Mouse (Mus musculus): Measurements from ENCODE around the gene Impg1. TPM values are rescaled to one million over a fixed set of nuclear protein-coding genes. Genes with fewer than 3 reads are reported as not detected.

The Impg1 gene
- polyA plus RNA-seq, 1 experiment from 2014 or later = not detected

DNA sequence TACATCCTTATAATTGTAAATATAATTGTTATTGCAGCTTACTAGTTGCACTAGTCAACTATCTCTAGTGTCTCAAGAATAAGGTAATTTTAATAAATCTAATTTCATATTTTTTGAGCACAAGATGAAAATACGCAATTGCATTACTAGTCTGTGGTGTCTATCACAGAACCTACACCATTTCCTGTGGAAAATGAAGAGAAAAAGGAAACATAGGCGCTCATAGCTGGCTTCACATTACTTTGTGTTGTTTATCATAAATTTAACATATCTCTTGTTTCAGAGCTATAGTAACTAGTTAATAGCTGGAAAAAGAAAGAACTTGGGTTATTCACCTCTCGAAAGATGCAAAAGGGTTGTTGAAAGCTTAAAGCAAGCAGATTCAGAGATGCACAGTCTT, 182.9 kb downstream of the Impg1 start:
- no peak overlapping the region for H3K4me2 ChIP-seq (replicated peaks; ENCODE audit: low read depth, low read length)
- no peak overlapping the region for H3K27ac ChIP-seq (ENCODE audit: low read depth, low read length)
- no peaks in the 10 kb centered on the region for H3K4me1 ChIP-seq (replicated peaks; ENCODE audit: control insufficient read depth, insufficient read depth, low read length)
- 87% methylated on average over 3 of the region's 3 CpGs for WGBS
- no peaks in the 10 kb centered on the region for H3K9me3 ChIP-seq (ENCODE audit: control insufficient read depth, low read length)
- no peak for DNase-seq (ENCODE audit: low spot score)
- H3K9ac ChIP-seq (ENCODE audit: low read depth, low read length) = no peak overlapping the region
- no peaks in the 10 kb centered on the region for H3K36me3 ChIP-seq (ENCODE audit: control insufficient read depth, insufficient read depth, low read length)
- H3K4me3 ChIP-seq (ENCODE audit: low read depth, low read length) = no peak overlapping the region
- no peak for ATAC-seq (ENCODE audit: low FRiP score)
- no peaks in the 10 kb centered on the region for H3K27me3 ChIP-seq (ENCODE audit: control insufficient read depth, insufficient read depth, low read length)

DNA sequence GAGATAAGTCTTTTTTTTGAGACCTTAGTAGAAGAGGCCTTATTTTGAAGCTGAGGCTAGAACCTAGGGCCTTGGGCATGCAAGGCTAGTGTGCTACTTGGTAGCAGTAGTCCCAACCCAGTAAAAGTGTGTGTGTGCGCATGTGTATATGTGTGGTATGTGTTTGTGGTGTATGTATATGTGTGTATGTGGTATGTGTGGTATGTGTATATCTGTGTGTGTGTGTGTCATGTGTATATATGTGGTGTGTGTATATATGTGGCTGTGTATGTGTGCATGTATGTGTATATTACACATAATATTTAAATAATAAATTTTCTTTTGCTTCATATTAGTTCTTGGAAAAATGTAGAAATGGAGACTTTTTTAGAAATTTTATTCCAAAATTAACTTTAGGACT, 184.6 kb downstream of the Impg1 start:
- Histone ChIP-seq H3K9me3 (ENCODE audit: control insufficient read depth, low read length) (no peaks in the 10 kb centered on the region), H3K9ac (ENCODE audit: low read depth, low read length) (no peak overlapping the region), H3K4me3 (ENCODE audit: low read depth, low read length) (no peak overlapping the region), H3K4me1 (replicated peaks; ENCODE audit: control insufficient read depth, insufficient read depth, low read length) (no peaks in the 10 kb centered on the region), H3K27me3 (ENCODE audit: control insufficient read depth, insufficient read depth, low read length) (no peaks in the 10 kb centered on the region), H3K36me3 (ENCODE audit: control insufficient read depth, insufficient read depth, low read length) (no peaks in the 10 kb centered on the region), H3K4me2 (replicated peaks; ENCODE audit: low read depth, low read length) (no peak overlapping the region), H3K27ac (ENCODE audit: low read depth, low read length) (no peak overlapping the region)
- ATAC-seq (ENCODE audit: low FRiP score) (no peak), DNase-seq (ENCODE audit: low spot score) (no peak)
- WGBS = 100% methylated on average over 1 of the region's 1 CpGs

DNA sequence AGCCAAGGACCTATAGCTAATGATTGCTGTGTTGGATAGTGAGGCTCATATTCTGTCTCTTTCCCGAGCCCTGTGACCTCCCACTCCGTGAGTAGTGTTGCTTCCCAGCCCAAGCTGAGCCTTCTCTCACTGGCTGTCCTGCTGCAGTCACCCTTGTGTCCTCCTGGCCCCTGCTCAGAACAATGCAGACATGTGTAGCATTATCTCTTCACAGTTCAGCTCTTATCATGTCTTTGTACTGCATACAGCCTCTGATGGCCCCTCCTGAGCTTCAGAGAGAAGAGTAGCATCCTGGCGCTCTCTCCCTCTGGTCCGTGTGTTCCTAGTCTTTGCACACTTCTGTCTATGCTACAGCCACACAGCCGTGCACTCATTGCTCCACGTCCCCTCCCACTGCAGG, 187.5 kb downstream of the Impg1 start:
- H3K4me3 ChIP-seq (ENCODE audit: low read depth, low read length) = no peak overlapping the region
- no peak overlapping the region for H3K27ac ChIP-seq (ENCODE audit: low read depth, low read length)
- no peaks in the 10 kb centered on the region for H3K36me3 ChIP-seq (ENCODE audit: control insufficient read depth, insufficient read depth, low read length)
- H3K4me2 ChIP-seq (replicated peaks; ENCODE audit: low read depth, low read length) = no peak overlapping the region
- DNase-seq (ENCODE audit: low spot score) (no peak), ATAC-seq (ENCODE audit: low FRiP score) (no peak)
- no peak overlapping the region for H3K9ac ChIP-seq (ENCODE audit: low read depth, low read length)
- H3K27me3 ChIP-seq (ENCODE audit: control insufficient read depth, insufficient read depth, low read length) = no peaks in the 10 kb centered on the region
- 68% methylated on average over 6 of the region's 6 CpGs for WGBS
- H3K4me1 ChIP-seq (replicated peaks; ENCODE audit: control insufficient read depth, insufficient read depth, low read length) = no peaks in the 10 kb centered on the region
- no peaks in the 10 kb centered on the region for H3K9me3 ChIP-seq (ENCODE audit: control insufficient read depth, low read length)

DNA sequence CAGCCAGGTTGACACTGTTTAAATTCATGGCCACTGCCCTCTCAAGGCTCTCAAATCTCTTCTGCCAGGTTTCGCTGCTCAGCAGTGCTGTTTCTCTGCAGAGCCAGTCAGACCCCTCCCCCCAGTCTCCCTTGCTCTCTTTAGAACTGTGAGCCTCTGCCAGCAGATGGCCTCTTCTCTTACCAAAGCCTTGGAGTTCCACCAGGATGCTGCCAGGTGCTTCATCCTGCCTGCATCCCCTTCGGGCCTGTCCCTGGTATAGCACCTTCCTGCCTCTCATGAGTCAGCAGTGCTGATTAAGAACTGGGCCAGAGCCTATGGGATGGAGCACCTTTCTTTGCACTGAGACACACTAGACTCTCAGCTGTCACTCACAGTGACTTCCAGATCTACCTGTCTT, 188.1 kb downstream of the Impg1 start:
- DNase-seq (ENCODE audit: low spot score) = peak; percentile 8
- no peak for ATAC-seq (ENCODE audit: low FRiP score)
- Histone ChIP-seq H3K9ac (ENCODE audit: low read depth, low read length) (no peak overlapping the region; the same call in 1 of the 2 replicates), H3K4me1 (replicated peaks; ENCODE audit: control insufficient read depth, insufficient read depth, low read length) (no peaks in the 10 kb centered on the region), H3K36me3 (ENCODE audit: control insufficient read depth, insufficient read depth, low read length) (no peaks in the 10 kb centered on the region), H3K27ac (ENCODE audit: low read depth, low read length) (no peak overlapping the region), H3K4me2 (replicated peaks; ENCODE audit: low read depth, low read length) (no peak overlapping the region), H3K9me3 (ENCODE audit: control insufficient read depth, low read length) (no peaks in the 10 kb centered on the region), H3K27me3 (ENCODE audit: control insufficient read depth, insufficient read depth, low read length) (no peaks in the 10 kb centered on the region), H3K4me3 (ENCODE audit: low read depth, low read length) (no peak overlapping the region)
- 43% methylated on average over 2 of the region's 2 CpGs for WGBS

DNA sequence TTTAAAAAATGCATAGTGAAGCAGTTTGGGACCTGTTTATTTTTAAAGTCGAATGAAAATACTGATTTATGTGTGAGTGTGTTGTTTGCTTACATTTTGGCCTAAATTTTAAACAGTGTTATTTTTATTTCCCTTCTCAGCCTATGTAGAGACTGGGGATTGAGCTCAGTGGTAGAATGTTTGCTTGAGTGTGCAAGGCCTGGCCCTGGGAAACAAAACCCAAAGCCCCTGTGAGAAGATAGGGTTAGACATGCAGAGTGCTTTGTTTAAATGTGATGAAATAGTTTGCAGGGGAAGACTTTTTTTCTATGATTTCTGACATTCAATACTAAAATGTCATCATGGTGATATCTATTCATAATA, 189.5 kb downstream of the Impg1 start:
- Histone ChIP-seq H3K4me2 (replicated peaks; ENCODE audit: low read depth, low read length) (no peak overlapping the region), H3K4me1 (replicated peaks; ENCODE audit: control insufficient read depth, insufficient read depth, low read length) (no peaks in the 10 kb centered on the region), H3K9ac (ENCODE audit: low read depth, low read length) (no peak overlapping the region), H3K27me3 (ENCODE audit: control insufficient read depth, insufficient read depth, low read length) (no peaks in the 10 kb centered on the region), H3K4me3 (ENCODE audit: low read depth, low read length) (no peak overlapping the region), H3K36me3 (ENCODE audit: control insufficient read depth, insufficient read depth, low read length) (no peaks in the 10 kb centered on the region), H3K27ac (ENCODE audit: low read depth, low read length) (no peak overlapping the region), H3K9me3 (ENCODE audit: control insufficient read depth, low read length) (no peaks in the 10 kb centered on the region)
- no peak for ATAC-seq (ENCODE audit: low FRiP score)
- 98% methylated on average over 1 of the region's 1 CpGs for whole genome bisulfite sequencing
- DNase-seq (ENCODE audit: low spot score) = no peak

DNA sequence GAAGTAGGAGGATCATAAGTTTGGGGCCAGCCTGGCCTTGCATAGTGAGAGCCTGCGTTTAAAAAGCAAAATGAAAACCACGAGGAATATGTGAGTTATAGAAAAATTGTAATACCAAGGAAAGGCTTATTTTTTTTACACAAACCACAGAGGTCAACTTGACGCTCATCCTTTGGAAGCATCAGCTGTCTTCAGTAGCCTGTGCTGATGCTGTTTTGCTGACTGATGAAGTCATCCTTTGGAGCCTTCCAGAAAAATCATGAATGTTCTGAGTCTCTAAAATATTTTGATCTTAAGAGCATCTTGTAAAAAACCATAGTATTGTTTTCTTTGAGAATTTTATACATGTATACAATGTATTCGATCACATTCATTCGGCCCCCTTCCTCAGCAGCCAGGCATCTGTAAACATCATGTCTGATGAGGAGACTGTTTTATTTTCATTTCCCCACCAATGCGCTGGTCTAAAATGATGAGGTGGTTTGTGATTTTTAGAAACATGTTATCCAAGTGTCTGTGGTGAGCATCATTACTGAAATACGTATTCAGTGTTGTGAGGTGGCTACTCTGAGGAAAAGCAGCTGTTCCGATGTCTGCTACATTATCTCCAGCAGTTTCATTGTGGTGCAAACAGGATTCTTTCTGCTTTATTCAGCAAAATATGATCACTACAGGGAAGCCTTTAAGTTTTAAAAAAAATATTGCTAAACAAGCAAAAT, 190.1 kb downstream of the Impg1 start:
- ATAC-seq (ENCODE audit: low FRiP score) = no peak
- 89% methylated on average over 8 of the region's 8 CpGs for WGBS
- H3K9me3 ChIP-seq (ENCODE audit: control insufficient read depth, low read length) = no peaks in the 10 kb centered on the region

DNA sequence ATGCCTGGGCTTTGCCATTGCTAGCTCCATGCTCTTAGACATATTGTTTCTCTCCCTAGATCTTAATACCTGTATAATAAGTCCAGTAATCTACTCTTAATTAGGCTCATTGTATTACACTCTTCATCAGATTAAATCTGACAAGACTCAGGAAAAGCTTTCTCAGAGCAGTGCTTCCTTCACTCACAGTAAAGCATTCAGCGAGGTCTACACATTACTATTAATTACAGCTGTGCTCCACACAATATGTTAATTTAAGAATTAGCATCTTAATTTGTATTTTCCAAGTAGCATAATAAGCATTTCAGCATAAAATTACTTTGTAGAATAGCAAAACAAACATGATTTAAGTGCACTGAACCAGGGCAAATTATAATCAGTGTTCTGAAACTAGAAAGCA, 192.3 kb downstream of the Impg1 start:
- Histone ChIP-seq H3K9ac (ENCODE audit: low read depth, low read length) (no peak overlapping the region), H3K36me3 (ENCODE audit: control insufficient read depth, insufficient read depth, low read length) (no peaks in the 10 kb centered on the region), H3K9me3 (ENCODE audit: control insufficient read depth, low read length) (no peaks in the 10 kb centered on the region), H3K27me3 (ENCODE audit: control insufficient read depth, insufficient read depth, low read length) (no peaks in the 10 kb centered on the region), H3K4me2 (replicated peaks; ENCODE audit: low read depth, low read length) (no peak overlapping the region), H3K4me3 (ENCODE audit: low read depth, low read length) (no peak overlapping the region), H3K4me1 (replicated peaks; ENCODE audit: control insufficient read depth, insufficient read depth, low read length) (no peaks in the 10 kb centered on the region), H3K27ac (ENCODE audit: low read depth, low read length) (no peak overlapping the region)
- DNase-seq (ENCODE audit: low spot score) = no peak
- no peak for ATAC-seq (ENCODE audit: low FRiP score)
- WGBS = 81% methylated on average over 1 of the region's 1 CpGs

More for the DNA sequence above, 190.1 kb downstream of the Impg1 start:
- H3K4me2 ChIP-seq (replicated peaks; ENCODE audit: low read depth, low read length) = no peak overlapping the region
- H3K36me3 ChIP-seq (ENCODE audit: control insufficient read depth, insufficient read depth, low read length) = no peaks in the 10 kb centered on the region
- no peak for DNase-seq (ENCODE audit: low spot score)
- no peaks in the 10 kb centered on the region for H3K27me3 ChIP-seq (ENCODE audit: control insufficient read depth, insufficient read depth, low read length)
- H3K27ac ChIP-seq (ENCODE audit: low read depth, low read length) = no peak overlapping the region
- no peak overlapping the region for H3K9ac ChIP-seq (ENCODE audit: low read depth, low read length)
- no peak overlapping the region for H3K4me3 ChIP-seq (ENCODE audit: low read depth, low read length)
- no peaks in the 10 kb centered on the region for H3K4me1 ChIP-seq (replicated peaks; ENCODE audit: control insufficient read depth, insufficient read depth, low read length)

DNA sequence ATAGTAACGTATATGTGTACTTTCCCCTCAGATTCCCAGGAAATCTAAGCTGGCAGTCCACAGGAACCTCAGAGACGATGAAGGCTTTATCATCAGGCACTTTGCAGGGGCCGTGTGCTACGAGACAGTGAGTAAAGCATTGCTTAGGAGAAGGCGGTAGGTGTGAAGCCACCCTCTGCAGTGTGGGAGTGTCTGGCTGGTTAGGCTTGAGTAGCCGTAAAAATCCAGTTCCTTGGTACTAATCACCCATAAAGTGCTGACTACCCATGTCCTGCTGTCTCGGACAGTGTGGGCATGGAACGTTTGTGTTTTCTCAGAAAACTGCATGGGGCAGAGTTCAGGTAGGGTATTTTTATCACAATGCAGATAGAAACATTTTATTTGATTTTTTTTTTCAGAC, 195.7 kb downstream of the Impg1 start:
- ATAC-seq (ENCODE audit: low FRiP score) (no peak), DNase-seq (ENCODE audit: low spot score) (no peak)
- H3K4me1 ChIP-seq (replicated peaks; ENCODE audit: control insufficient read depth, insufficient read depth, low read length) = no peaks in the 10 kb centered on the region
- H3K9ac ChIP-seq (ENCODE audit: low read depth, low read length) = no peak overlapping the region
- no peak overlapping the region for H3K27ac ChIP-seq (ENCODE audit: low read depth, low read length)
- H3K4me3 ChIP-seq (ENCODE audit: low read depth, low read length) = no peak overlapping the region
- no peaks in the 10 kb centered on the region for H3K27me3 ChIP-seq (ENCODE audit: control insufficient read depth, insufficient read depth, low read length)
- H3K9me3 ChIP-seq (ENCODE audit: control insufficient read depth, low read length) = no peaks in the 10 kb centered on the region
- H3K36me3 ChIP-seq (ENCODE audit: control insufficient read depth, insufficient read depth, low read length) = no peaks in the 10 kb centered on the region
- WGBS = 75% methylated on average over 8 of the region's 8 CpGs
- H3K4me2 ChIP-seq (replicated peaks; ENCODE audit: low read depth, low read length) = no peak overlapping the region

DNA sequence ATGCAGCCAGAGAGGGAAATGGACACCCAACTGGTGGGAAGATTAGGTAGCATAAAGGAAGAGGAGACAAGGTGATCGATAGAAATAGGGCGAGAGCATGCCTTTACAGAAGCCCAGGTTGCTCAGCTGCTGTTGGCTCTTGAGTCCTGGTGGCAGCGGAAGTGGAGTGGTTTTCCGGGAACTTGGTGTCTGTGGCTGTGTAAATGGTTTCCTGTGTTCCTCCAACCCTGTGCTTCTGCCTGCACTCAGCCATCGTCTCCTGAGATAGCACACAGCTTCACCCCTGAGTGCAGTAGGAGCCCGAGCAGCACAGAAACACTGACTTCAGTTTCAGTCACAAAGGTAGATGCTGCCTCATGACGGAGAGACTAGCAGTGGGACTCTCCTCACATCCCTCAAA, 198.8 kb downstream of the Impg1 start:
- Histone ChIP-seq H3K27ac (ENCODE audit: low read depth, low read length) (no peak overlapping the region), H3K4me3 (ENCODE audit: low read depth, low read length) (no peak overlapping the region), H3K9ac (ENCODE audit: low read depth, low read length) (no peak overlapping the region), H3K36me3 (ENCODE audit: control insufficient read depth, insufficient read depth, low read length) (no peaks in the 10 kb centered on the region), H3K27me3 (ENCODE audit: control insufficient read depth, insufficient read depth, low read length) (no peaks in the 10 kb centered on the region), H3K4me1 (replicated peaks; ENCODE audit: control insufficient read depth, insufficient read depth, low read length) (no peaks in the 10 kb centered on the region), H3K4me2 (replicated peaks; ENCODE audit: low read depth, low read length) (no peak overlapping the region), H3K9me3 (ENCODE audit: control insufficient read depth, low read length) (no peaks in the 10 kb centered on the region)
- 92% methylated on average over 7 of the region's 7 CpGs for WGBS
- no peak for DNase-seq (ENCODE audit: low spot score)
- ATAC-seq (ENCODE audit: low FRiP score) = no peak

All from hindbrain, embryonic 11.5 days (tissue).